Mouse (Mus musculus) kidney, adult 2 months (tissue): ENCODE measurements around the gene Slc25a23.

Experiments
- CTCF ChIP-seq: fragments of 200-500 bp; conservative IDR thresholded peaks from 2 replicates; pipeline ENCODE4 v1.5.1; 2011; ENCODE audit warnings: low read depth, mild to moderate bottlenecking, control low read depth, low read length, moderate library complexity, mixed read lengths; ENCODE audit not compliant: insufficient read depth, insufficient read length
- POLR2A ChIP-seq: fragments of 200-500 bp; IDR thresholded peaks from one replicate; pipeline ENCODE4 v1.6.1; 2011; ENCODE audit warnings: low read depth, low read length, control low read depth

DNA sequence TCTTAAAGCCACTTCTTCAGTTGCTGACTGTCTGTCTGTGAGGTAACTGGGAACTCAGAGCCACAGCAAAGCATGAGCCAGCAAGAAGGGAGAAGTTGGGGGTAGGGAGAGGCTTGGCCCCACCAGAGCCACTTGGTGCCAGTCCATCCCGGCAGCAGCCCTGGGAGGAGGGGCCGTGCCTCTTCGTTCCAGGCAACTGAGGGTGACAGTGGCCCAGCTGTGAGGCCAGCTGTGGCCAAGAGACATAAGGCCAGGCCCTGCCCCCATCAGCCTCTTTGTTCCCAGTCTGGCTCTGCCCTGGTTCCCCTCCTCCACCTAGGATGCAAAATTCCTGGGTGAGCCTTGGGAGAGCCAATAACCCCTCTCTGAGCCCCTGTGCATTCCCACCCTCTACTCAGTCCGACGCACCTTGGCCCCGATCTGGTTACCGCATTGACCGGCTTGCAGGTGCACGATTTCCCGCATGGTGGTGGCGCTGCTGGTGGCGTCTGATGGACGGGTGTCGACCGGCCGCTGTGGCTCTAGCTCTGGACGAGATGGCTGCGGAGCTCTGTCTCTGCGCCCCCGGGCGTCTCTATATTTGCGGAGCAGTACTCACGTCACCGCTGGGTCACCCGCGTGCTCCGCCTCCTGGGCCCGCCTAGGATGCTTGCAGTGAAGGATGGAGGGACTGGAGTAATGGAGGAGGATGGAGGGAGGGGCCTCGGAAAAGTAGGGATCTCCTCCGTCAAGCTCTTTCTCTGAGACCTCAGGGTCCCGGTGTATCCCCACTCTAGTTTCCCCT is 27.6 kb upstream of the Slc25a23 start, which contains the start of gene Tubb4a:
- no peak for TF ChIP-seq CTCF
- TF ChIP-seq POLR2A: no peak
